Mouse (Mus musculus) olfactory bulb, adult 2 months (tissue): ENCODE data around the gene Vegfd. TPM values are rescaled to one million over a fixed set of nuclear protein-coding genes. Genes with fewer than 3 reads are reported as not detected.

Experiments used
- H3K27ac ChIP-seq: fragments of 200-500 bp; 2 replicates; pipeline ENCODE4 v1.5.1; 2012; ENCODE audit warnings: low read depth, low read length; ENCODE audit not compliant: insufficient read depth
- H3K4me1 ChIP-seq: fragments of 200-500 bp; 2 replicates; pipeline ENCODE4 v1.6.1; 2012; ENCODE audit warnings: low read length; ENCODE audit not compliant: control insufficient read depth, insufficient read depth
- H3K4me3 ChIP-seq: fragments of 200-500 bp; 2 replicates; pipeline ENCODE4 v1.5.1; 2012; ENCODE audit warnings: mild to moderate bottlenecking, low read depth, low read length, moderate library complexity; ENCODE audit not compliant: insufficient read depth
- CTCF ChIP-seq: fragments of 200-500 bp; IDR thresholded peaks from 2 replicates; pipeline ENCODE4 v1.5.1; 2012; ENCODE audit warnings: low read depth, mild to moderate bottlenecking, low read length, moderate library complexity; ENCODE audit not compliant: insufficient read depth
- POLR2A ChIP-seq: fragments of 200-500 bp; IDR thresholded peaks from 2 replicates; pipeline ENCODE4 v1.6.1; 2012; ENCODE audit warnings: mild to moderate bottlenecking, low read depth, low read length, moderate library complexity; ENCODE audit not compliant: insufficient read depth
- WGBS: fragments of 180-500 bp; shearing (Covaris S2); methylation state at CpG from one replicate; pipeline ENCODE4 v1.1.7; 2018; 5-methylcytosine and 5-hydroxymethylcytosine counted together
- polyA plus RNA-seq: library from polyadenylated mRNA; stranded (reverse); fragments of >200 nt; gene quantifications from 2 replicates; pipeline ENCODE4 v1.2.4, GENCODE M21; 2012; ENCODE audit warnings: low replicate concordance; ENCODE audit not compliant: missing spikeins, insufficient read depth, insufficient read length

The Vegfd gene
- polyA plus RNA-seq, 1 experiment = not detected

DNA sequence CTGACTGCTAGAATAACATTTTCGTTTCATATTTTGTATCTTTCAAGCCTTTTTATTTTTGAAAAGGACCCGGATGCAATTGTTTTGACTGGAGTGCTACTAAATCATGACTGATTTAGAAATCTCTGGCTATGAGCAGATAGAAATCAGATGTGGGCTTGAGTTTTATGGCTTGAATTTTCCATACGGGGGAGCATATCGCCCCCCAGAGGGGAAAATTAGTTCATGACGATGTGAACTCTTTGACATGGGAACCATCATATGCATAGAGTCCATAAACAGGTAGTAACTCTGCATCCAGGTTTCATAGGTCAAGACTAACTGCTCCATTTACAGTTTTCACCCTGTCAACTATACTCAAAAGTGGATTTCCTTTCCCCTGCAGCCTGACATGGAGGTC lies 1.4 kb downstream of the Vegfd start:
- no peak overlapping the region for H3K4me3 ChIP-seq
- no peak overlapping the region for H3K27ac ChIP-seq
- WGBS = 62% methylated on average over 5 of the region's 5 CpGs
- no peaks in the 10 kb centered on the region for H3K4me1 ChIP-seq
- TF ChIP-seq POLR2A (no peak), CTCF (no peak)

DNA sequence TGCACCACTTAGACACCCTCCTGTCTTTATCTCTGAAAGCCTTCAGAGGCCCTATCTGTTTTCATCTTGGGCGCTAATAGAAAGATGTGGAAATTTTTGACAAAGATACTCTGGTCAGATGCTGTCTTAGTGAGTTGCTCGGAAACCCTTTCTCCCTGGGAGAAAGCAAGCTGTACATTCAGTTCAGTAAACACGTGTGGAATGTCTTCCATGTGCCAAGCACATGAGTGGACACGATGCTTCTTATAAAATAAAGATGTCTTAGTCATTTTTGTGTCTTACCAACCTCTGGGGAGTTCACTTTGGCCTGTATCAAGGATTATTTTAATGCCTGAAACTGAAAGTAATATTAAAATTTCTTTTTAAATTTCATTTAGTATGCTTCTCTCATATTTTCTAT lies 6.5 kb downstream of the Vegfd start:
- H3K4me1 ChIP-seq = 0 out of 2 replicates have a peak, but pooled peaks cover 3% of the 10 kb centered on the region
- no peak overlapping the region for H3K27ac ChIP-seq
- TF ChIP-seq POLR2A (no peak), CTCF (no peak)
- no peak overlapping the region for H3K4me3 ChIP-seq
- 91% methylated on average over 4 of the region's 4 CpGs for WGBS

DNA sequence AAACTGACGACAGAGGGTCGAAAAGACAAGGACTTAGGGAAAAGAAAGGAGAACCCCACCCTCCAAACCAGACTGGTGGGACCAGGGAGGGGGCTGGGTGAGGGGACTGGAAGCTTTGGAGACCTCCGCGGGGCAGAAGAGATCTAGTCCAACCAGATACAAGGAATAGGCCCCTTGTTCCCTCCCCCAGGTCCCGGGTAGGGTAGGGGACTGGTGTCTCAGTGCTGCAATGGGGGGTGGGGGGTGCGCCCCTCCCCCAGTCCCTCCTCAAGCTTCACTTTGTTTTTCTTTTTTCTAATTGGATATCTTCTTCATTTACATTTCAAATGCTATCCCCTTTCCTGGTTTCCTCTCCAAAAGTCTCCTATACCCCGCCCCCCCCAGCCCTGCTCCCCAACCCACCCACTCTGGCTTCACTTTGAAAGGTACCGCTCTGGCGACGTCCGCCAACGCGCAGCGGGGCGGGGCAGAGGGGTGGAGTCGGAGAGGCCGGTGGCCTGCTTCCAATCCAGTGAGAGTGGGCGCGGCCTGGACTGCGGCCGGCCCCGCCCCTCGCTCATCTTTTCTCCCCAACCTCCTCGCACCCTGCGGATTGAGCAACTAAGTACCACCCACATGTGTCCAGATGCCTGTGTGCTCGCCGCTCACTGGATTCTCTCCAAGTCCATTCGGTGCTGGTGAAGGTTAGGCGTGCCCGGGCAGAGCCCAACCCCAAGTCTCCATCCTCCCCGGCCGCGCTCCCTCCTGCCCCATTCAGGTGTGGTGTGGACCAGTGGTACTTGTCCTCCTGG lies 8.6 kb downstream of the Vegfd start:
- H3K27ac ChIP-seq = no peak overlapping the region
- peak overlapping the region; percentile 48 for H3K4me3 ChIP-seq
- no peak for TF ChIP-seq CTCF
- TF ChIP-seq POLR2A = no peak
- 0 out of 2 replicates have a peak, but pooled peaks cover 3% of the 10 kb centered on the region for H3K4me1 ChIP-seq
- WGBS = 17% methylated on average over 31 of the region's 33 CpGs

DNA sequence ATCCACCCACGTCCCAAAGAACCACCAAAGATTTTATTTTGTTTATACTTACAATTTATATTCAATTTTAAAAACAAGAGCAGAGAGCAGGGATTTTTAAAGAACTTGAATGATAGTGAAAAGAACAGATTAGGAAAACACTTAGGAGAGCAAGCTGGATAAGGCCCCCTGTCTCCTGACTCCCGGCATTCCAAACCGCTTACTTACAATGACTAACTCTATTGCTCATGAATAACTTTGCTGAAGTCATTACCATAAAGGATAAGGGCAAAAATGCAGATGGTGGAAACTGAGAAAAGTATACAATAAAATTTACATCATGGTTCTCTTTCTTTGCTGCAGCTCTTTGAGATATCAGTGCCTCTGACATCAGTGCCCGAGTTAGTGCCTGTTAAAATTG lies 20.9 kb downstream of the Vegfd start:
- H3K27ac ChIP-seq = no peak overlapping the region
- TF ChIP-seq POLR2A = no peak
- TF ChIP-seq CTCF = no peak
- H3K4me1 ChIP-seq = no peaks in the 10 kb centered on the region
- no peak overlapping the region for H3K4me3 ChIP-seq
- 75% methylated on average over 4 of the region's 4 CpGs for WGBS

DNA sequence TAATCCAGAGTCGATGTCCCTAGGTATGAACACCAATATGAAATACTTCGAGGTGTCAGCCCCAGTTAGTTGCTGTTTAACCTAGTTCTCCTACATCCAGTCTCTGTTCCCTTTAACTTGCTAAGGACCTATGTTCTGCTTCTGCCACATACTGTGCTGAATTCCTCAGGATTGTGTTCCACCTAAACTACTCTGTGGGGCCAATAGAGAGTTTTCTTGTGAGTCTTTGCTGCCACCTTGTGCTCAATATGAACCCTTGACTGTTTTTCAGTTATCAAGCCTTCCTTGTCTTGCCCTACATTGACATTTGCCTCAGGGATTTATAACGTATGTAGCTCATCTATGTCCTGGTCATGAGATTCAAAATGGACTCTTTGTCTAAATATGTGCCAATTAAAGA lies 25.3 kb downstream of the Vegfd start:
- no peak overlapping the region for H3K27ac ChIP-seq
- WGBS = 59% methylated on average over 3 of the region's 3 CpGs

DNA sequence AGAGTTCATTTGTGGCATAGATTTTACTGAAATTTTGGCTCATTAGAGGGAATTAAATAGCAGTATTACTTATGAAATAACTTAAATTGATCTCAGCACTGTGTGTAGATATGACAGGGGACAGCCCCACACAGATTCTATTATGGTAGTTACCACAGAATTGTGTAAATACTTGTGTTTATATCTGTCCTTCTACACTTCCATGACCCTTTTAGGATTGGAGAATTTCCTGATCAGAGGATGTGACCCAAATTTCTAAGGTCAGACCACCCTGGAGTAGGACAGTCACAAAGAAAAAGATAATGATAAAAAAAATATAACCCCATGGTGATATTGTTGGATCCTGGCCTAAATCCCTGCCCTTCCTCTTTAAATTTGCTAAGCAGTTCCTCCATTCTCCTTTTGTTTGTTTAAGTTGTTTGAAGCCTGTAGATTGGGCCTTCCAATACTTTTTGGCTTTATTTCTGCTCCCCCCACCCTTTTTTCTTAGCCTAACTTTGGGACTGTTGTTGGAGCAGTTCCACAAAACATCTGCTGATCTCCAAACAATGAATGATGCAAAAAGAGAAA lies 32.0 kb downstream of the Vegfd start:
- Histone ChIP-seq H3K27ac (no peak overlapping the region), H3K4me3 (no peak overlapping the region), H3K4me1 (no peaks in the 10 kb centered on the region)
- TF ChIP-seq CTCF (no peak), POLR2A (no peak)

More for the DNA sequence above, 25.3 kb downstream of the Vegfd start:
- Histone ChIP-seq H3K4me3 (no peak overlapping the region), H3K4me1 (no peaks in the 10 kb centered on the region)
- no peak for TF ChIP-seq POLR2A
- TF ChIP-seq CTCF = no peak

DNA sequence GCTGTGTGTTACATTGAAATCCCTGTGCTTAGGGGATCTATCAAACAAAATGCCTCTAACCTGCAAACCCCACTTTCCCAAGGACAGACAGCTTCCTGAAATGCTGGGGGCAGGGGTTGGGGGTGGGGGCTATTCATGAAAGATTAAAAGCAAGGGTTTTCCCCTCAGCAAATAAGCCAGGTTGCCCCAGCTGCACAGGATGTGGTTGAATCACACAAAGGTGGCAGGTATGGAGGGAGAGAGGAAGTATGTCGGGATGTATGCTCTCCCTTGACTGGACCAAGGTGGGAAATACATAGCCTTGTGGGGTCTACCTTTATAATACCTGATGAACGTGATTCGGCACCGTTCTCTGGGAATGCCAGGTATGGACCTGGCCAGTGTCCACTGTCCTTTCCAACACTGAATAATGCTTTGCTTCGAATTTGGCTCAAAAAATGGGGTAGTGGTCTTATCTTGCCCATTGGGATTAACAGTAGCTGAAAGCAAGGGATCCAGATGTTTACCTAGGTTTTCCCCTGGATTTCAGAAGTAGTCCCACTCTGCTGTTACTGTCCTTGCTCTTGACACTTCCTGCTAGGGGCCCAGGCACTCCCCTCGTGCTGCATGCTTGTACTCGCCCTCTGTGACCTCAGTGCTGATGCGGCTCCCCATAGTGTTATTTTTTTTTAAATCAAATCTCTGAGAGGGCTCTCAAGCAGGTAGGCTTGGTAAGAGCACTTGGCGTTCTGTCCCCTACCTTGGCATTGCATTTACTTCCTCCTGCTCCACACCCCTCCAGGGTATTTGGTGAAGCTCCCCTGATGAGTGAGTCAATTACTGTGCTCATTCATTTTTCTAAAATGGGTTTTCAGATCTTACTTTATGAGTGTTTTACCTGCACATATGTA lies 33.2 kb downstream of the Vegfd start:
- 83% methylated on average over 9 of the region's 9 CpGs for WGBS

DNA sequence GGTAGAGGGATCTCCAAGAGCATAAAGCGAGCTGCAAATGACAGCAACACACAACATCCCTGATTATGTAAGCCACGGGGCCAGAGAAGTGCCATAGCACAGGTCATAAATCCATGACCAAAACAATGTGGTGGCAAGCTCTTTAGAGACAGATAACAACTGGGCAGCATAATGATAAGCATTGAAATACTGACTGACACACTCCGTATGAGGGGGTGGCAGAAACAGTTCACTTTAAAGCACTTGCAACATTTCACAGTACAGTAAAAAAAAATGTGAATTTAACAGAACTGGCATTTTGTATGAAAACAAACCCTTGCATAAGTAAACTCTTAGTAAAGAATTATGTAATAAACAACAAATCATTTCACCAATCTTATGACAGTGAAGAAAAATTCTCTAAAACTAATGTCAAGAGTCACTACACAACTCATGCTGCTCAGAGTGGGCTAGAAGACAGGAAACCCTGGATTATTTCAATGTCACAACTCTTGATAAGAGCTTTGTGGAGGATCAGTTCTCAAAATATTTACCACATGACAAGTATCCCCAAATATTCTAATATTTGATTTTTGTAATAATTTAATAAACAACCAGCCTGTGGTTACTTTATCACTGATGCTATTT lies 35.2 kb downstream of the Vegfd start:
- Histone ChIP-seq H3K4me1 (no peaks in the 10 kb centered on the region), H3K27ac (no peak overlapping the region), H3K4me3 (no peak overlapping the region)
- no peak for TF ChIP-seq CTCF
- 88% methylated on average over 3 of the region's 3 CpGs for WGBS

More for the DNA sequence above, 33.2 kb downstream of the Vegfd start:
- Histone ChIP-seq H3K4me1 (no peaks in the 10 kb centered on the region), H3K4me3 (no peak overlapping the region), H3K27ac (no peak overlapping the region)
- no peak for TF ChIP-seq CTCF
- no peak for TF ChIP-seq POLR2A
